Mouse (Mus musculus) kidney, adult 2 months (tissue): ENCODE measurements around the gene Cdca3. TPM values are rescaled to one million over a fixed set of nuclear protein-coding genes. Genes with fewer than 3 reads are reported as not detected.
A peak's percentile ranks its signal among the peaks of the same experiment; 100 is the strongest.
"Not testable (repeated sequence)": the region's sequence is repeated elsewhere in the genome, so short reads cannot be mapped to it uniquely, and the experiment has no call there.

Source experiments
- DNase-seq: peaks from one replicate; pipeline ENCODE4 v3.0.0; 2021
- H3K27ac ChIP-seq: fragments of 200-500 bp; 2 replicates; pipeline ENCODE4 v1.5.1; 2012; ENCODE audit warnings: low read depth, low read length, control low read depth, inconsistent platforms; ENCODE audit not compliant: insufficient read depth
- H3K27me3 ChIP-seq: fragments of 200-500 bp; replicated peaks from 2 replicates; pipeline ENCODE4 v1.6.1; 2012; ENCODE audit warnings: mild to moderate bottlenecking, moderate library complexity, low read length, inconsistent platforms; ENCODE audit not compliant: control insufficient read depth, insufficient read depth
- H3K36me3 ChIP-seq: fragments of 200-500 bp; 2 replicates; pipeline ENCODE4 v1.6.1; 2012; ENCODE audit warnings: mild to moderate bottlenecking, moderate library complexity, low read length, inconsistent platforms; ENCODE audit not compliant: control insufficient read depth, insufficient read depth
- H3K4me1 ChIP-seq: fragments of 200-500 bp; 2 replicates; pipeline ENCODE4 v1.6.1; 2011; ENCODE audit warnings: low read length; ENCODE audit not compliant: control insufficient read depth, insufficient read depth
- H3K4me3 ChIP-seq: fragments of 200-500 bp; 2 replicates; pipeline ENCODE4 v1.5.1; 2011; ENCODE audit warnings: mild to moderate bottlenecking, low read depth, low read length, control low read depth; ENCODE audit not compliant: insufficient read depth
- CTCF ChIP-seq: fragments of 200-500 bp; conservative IDR thresholded peaks from 2 replicates; pipeline ENCODE4 v1.5.1; 2011; ENCODE audit warnings: low read depth, mild to moderate bottlenecking, control low read depth, low read length, moderate library complexity, mixed read lengths; ENCODE audit not compliant: insufficient read depth, insufficient read length
- POLR2A ChIP-seq: fragments of 200-500 bp; IDR thresholded peaks from one replicate; pipeline ENCODE4 v1.6.1; 2011; ENCODE audit warnings: low read depth, low read length, control low read depth
- WGBS: fragments of 180-500 bp; shearing (Covaris S2); methylation state at CpG from one replicate; pipeline ENCODE4 v1.1.7; 2018; 5-methylcytosine and 5-hydroxymethylcytosine counted together
- polyA plus RNA-seq: library from polyadenylated mRNA; depleted of rRNA; stranded (reverse); fragments of >200 nt; gene quantifications from 2 replicates; pipeline ENCODE4 v1.2.3, GENCODE M21; 2012

The Cdca3 gene
- polyA plus RNA-seq, 1 experiment, result 4.2 TPM

DNA sequence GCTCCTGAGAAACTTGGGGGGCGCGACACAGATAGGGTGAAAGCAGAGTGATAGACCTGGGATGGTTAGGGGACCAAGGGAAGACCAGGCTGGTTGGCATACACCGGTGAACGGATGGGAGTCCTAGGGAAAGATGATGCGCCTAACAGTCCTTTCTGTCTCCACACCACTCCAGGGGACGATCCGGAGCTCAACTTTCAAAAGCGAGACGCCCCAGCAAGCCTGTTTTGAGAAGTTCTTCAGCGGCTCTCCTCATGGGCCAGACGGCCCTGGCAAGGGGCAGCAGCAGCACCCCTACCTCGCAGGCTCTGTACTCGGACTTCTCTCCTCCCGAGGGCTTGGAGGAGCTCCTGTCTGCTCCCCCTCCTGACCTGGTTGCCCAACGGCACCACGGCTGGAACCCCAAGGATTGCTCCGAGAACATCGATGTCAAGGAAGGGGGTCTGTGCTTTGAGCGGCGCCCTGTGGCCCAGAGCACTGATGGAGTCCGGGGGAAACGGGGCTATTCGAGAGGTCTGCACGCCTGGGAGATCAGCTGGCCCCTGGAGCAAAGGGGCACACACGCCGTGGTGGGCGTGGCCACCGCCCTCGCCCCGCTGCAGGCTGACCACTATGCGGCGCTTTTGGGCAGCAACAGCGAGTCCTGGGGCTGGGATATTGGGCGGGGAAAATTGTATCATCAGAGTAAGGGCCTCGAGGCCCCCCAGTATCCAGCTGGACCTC is 20.1 kb upstream of the Cdca3 start:
- Histone ChIP-seq H3K4me3 (peak overlapping the region; percentile 77), H3K36me3 (peaks cover 4% of the 10 kb centered on the region), H3K4me1 (peaks cover 31% of the 10 kb centered on the region), H3K27ac (peak overlapping the region; percentile 67), H3K27me3 (no peaks in the 10 kb centered on the region)
- TF ChIP-seq CTCF (peak; percentile 71), POLR2A (no peak)
- under 1% methylated on average over 35 of the region's 35 CpGs for WGBS
- DNase-seq, result peak; percentile 91

DNA sequence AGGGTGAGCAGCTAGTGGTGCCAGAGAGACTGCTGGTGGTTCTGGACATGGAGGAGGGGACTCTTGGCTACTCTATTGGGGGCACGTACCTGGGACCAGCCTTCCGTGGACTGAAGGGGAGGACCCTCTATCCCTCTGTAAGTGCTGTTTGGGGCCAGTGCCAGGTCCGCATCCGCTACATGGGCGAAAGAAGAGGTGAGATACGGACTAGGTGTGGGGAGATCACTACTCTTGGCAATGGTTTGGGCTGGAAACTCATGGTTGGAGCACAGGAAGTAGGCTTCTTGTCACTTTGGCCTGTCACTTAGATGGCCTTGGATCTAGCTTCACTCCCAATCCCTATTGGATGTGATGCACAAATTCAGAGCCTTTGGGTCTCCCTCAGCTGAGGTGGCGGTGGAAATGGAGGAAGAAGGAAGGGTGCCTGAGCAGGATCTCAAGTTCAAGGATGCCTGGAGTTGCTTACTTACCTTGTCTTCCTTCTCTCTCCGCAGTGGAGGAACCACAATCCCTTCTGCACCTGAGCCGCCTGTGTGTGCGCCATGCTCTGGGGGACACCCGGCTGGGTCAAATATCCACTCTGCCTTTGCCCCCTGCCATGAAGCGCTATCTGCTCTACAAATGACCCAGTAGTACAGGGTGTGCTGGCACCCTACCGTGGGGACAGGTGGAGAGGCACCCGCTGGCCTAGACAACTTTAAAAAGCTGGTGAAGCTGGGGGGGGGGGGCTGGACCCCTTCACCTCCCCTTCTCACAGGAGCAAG is 19.4 kb upstream of the Cdca3 start:
- peak; percentile 34 for TF ChIP-seq POLR2A
- no peak for TF ChIP-seq CTCF
- Histone ChIP-seq H3K36me3 (peaks cover 4% of the 10 kb centered on the region), H3K27me3 (no peaks in the 10 kb centered on the region), H3K4me3 (peak overlapping the region; percentile 16), H3K4me1 (peaks cover 35% of the 10 kb centered on the region), H3K27ac (no peak overlapping the region)
- 39% methylated on average over 14 of the region's 14 CpGs for WGBS
- no peak for DNase-seq

DNA sequence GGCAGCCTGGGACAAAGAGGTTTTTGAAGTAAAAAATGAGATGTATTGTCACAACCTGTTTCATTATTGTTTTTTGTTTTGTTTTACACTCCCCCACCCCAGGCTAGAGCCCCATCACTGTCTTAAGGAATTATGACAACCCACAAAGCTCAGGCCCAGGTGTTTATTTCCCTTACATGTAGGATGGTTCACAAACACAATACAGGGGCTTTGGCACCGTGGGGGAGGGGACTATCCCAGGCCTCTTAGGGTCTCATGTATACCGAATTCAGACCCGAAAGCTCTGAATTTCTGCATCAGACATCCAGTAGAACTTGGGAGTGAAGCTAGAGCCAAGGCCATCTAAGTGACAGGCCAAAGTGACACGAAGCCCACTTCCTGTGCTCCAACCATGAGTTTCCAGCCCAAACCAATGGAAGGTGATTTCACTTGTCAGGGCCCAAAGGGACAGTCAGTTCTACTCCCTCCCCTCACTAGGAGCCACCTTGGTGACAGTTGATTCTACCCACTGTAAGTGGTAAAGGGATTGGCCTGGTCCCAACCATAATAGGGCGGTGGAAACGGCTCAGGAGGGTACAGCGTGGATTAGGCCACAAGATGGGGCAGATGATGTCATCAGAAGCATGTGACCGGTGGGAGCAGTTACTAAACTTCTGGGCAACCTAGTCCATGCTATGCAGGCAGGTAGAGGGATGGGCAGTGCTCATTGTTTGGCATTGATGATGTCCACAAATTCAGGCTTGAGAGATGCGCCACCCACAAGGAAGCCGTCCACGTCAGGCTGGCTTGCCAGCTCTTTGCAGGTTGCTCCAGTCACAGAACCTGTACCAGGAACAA is 18.6 kb upstream of the Cdca3 start:
- peaks cover 35% of the 10 kb centered on the region for H3K4me1 ChIP-seq
- H3K27ac ChIP-seq, H3K36me3 ChIP-seq, DNase-seq, H3K27me3 ChIP-seq, H3K4me3 ChIP-seq: not testable (repeated sequence)
- 74% methylated on average over 11 of the region's 11 CpGs for WGBS

DNA sequence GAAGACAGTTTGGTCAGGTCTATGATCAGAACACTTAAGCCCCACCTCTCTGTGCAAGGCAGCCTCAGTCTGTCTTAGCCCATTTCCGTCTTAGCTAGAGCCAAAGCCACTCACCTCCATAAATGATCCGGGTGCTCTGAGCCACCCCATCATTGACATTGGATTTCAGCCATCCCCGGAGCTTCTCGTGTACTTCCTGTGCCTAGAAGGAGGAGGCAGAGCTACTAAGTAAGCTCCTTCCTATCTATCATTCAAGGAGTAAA is 18.0 kb upstream of the Cdca3 start:
- DNase-seq, result no peak
- H3K27me3 ChIP-seq, result no peaks in the 10 kb centered on the region
- no peak overlapping the region for H3K27ac ChIP-seq
- TF ChIP-seq POLR2A (no peak), CTCF (no peak)
- H3K4me3 ChIP-seq, result no peak overlapping the region
- H3K36me3 ChIP-seq, result peaks cover 4% of the 10 kb centered on the region
- peaks cover 30% of the 10 kb centered on the region for H3K4me1 ChIP-seq
- WGBS, result 37% methylated on average over 4 of the region's 4 CpGs

DNA sequence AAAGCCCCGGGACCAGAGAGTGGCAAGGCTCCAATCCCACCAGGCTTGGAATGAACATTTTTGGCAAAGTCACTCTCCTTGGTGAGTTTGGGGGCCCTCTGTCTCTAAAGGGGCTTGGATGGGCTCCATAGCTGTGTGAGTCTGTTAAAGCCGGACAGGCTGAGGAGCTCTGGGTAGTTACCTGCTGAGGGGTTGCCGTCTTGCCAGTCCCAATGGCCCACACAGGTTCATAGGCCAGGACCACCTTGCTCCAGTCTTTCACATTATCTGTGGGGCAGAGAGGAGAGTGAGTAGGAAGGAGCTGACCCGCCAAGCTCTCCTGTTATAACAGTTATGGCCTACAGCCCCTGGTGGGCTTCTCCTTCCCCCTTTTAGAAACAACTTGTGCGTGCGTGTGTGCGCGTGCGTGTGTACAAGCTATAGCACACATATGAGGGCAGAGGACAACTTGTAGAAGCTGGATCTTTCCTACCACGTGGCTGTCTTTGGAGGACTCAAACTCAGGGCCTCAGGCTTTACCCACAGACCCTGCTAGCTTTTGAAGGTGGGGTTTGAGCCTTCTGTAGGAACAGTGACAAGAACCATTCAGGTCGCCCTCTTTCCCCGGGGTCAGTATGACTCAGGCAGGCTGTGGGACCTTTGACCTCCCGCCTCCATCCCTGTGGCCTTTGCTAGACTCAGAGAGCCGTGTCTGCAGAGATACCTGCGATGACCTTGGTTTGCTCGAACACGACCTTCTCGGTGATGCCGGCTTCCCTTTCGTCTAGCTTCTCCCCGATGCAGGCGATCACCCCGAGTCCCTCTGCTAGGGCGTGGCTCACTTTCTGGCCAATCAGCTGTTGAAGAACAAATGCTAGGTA is 17.4 kb upstream of the Cdca3 start:
- 66% methylated on average over 24 of the region's 24 CpGs for WGBS
- TF ChIP-seq POLR2A, result no peak
- no peak for TF ChIP-seq CTCF
- no peak for DNase-seq
- Histone ChIP-seq H3K36me3 (peaks cover 4% of the 10 kb centered on the region), H3K4me3 (peak overlapping the region; percentile 84), H3K27me3 (no peaks in the 10 kb centered on the region), H3K4me1 (peaks cover 27% of the 10 kb centered on the region), H3K27ac (no peak overlapping the region; the same call in 1 of the 2 replicates)

DNA sequence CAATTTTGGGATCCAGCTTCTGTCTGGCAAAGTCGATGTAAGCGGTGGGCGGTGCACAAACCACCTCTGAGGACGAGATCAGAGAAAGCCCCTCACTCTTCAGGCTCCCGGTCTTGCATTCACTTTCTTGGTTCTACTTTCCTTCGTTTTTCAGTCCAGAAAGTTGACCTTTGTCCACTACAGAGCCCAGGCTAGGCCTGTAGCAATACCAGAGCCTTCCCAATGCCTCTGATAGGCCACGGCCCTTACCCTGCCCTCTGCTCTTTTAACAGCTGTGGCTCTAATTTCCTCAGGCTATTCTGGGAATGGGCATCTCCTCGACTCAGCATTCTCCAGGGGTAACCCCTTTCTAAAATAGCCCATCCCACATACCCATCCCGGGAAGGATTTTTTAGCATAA is 16.5 kb upstream of the Cdca3 start:
- Histone ChIP-seq H3K27ac (peak overlapping the region; percentile 49; the same call in 1 of the 2 replicates), H3K36me3 (peaks cover 4% of the 10 kb centered on the region), H3K4me3 (peak overlapping the region; percentile 84), H3K27me3 (no peaks in the 10 kb centered on the region), H3K4me1 (peaks cover 20% of the 10 kb centered on the region)
- 14% methylated on average over 9 of the region's 9 CpGs for WGBS
- TF ChIP-seq CTCF (no peak), POLR2A (no peak)
- peak; percentile 67 for DNase-seq
